Mouse (Mus musculus): ENCODE results near the gene Lsp1. TPM values are rescaled to one million over a fixed set of nuclear protein-coding genes. Genes with fewer than 3 reads are reported as not detected.

Lsp1 gene
- total RNA-seq, 2 experiments from 2014 or later = 2.6 to 3.1 TPM

DNA sequence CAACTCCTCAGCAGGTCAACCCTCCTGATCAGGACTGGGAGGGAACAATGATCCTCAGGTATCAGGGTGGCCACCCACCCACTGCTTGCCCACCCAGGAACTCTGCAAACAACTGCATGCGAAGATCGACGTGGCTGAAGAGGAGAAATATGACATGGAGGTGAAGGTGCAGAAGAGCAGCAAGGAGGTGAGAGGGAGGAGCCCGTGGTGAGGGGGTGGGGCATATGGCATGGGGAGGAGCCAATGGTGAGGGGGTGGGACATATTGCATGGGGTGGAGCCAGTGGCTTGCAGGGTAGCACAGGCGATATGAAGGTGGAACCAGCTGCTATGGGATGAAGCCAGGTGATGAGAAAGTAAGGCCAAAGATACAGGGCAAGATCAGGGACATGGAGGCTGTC lies 17.1 kb upstream of the Lsp1 start:
- no peak for DNase-seq (ENCODE audit: low spot score in 2 of 2)

DNA sequence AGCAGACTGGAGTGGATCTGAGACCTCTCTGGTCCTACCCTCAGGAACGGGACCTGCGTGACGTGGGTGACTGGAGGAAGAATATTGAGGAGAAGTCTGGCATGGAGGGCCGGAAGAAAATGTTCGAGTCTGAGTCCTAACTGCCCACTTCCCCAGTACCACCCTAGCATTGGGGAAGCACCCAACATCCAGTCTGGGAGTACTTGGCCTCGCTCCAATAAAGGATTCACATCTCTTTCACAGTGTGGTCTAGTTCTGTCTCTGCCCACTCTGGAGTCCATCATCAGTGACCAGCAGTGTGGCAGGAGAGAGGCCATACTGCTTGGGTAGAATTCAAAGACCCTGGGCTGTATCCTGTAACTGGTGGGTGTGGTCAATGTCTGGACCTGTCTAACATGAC lies 16.4 kb upstream of the Lsp1 start:
- no peak for DNase-seq (ENCODE audit: low spot score in 2 of 2)

- DNase-seq (ENCODE audit: low spot score in 2 of 2) = no peak
Measured at GRCm38 (mm10) chr7:142445324-142445723, 15.3 kb upstream of the Lsp1 start.

DNA sequence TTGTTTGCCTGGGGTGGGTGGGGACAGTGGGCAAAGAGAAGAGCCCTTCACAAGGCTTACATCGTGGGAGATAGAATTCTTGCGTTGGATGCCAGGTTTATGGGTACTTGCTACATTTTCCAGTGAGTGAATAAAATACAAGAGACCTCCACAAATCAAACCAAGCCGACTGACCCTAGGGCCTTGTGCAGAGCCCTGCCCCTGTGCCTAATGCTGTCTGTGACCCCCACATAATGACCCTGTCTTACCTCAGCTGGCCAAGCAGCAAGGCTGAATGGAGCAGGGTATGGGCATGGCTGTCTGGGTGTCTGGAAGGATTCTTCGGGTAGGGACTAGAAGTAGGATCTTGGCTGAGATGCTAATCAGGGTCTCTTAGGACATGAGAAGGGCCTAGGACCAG lies 14.3 kb upstream of the Lsp1 start:
- no peak for DNase-seq (ENCODE audit: low spot score in 2 of 2)

DNA sequence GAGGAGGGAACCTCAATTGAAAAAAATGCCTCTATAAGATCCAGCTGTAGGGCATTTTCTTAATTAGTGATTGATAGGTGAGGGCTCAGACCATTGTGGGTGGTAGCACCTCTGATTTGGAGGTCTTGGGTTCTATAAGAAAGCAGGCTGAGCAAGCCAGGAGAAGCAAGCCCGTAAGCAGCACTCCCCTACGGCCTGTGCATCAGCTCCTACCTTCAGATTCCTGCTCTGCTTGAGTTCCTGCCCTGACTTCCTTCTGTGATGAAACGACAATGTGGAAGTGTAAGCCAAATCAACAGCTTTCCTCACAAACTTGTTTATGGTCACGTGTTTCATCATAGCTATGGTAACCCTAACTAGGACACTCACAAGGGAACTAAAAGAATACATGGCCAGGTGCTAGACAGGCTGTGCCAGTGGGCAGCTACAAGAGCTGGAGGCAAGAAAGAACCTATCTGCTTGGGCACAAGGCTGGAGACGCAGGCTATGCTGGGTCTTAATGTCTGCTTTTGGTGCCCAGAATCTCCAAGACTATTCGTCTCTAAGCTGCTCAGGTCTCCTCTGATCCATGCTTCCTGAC lies 11.5 kb upstream of the Lsp1 start:
- DNase-seq (ENCODE audit: low spot score in 2 of 2) = no peak

GRCm38 (mm10) chr7:142454706-142455105 lies 5.9 kb upstream of the Lsp1 start:
- DNase-seq (ENCODE audit: low spot score in 2 of 2) = no peak

DNA sequence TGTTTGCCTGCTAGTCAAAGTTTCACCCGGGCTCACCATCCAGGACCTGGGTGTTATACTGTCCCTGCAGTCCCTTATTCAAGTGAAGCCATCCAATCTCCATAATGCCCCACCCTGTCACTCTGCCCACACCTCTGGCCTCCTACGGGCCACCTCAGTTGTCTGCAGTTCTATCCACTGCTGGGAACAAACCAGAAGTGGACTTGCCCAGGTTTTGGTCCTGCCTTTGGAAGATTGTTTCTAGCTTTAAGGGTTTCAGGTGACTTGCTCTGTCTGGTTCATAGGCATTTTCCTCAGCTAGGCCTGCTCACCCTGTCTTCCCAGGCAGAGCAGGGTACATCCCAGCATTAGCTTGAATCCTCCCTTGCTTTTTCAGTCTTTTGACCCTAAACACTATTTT lies 5.4 kb upstream of the Lsp1 start:
- DNase-seq (ENCODE audit: low spot score in 2 of 2) = no peak

- DNase-seq (ENCODE audit: low spot score in 2 of 2) = no peak
Measured at GRCm38 (mm10) chr7:142456806-142457205, 3.8 kb upstream of the Lsp1 start.

GRCm38 (mm10) chr7:142457227-142457811 lies 3.3 kb upstream of the Lsp1 start:
- peak; percentile 20 to 51 for DNase-seq (ENCODE audit: low spot score in 2 of 2)

DNA sequence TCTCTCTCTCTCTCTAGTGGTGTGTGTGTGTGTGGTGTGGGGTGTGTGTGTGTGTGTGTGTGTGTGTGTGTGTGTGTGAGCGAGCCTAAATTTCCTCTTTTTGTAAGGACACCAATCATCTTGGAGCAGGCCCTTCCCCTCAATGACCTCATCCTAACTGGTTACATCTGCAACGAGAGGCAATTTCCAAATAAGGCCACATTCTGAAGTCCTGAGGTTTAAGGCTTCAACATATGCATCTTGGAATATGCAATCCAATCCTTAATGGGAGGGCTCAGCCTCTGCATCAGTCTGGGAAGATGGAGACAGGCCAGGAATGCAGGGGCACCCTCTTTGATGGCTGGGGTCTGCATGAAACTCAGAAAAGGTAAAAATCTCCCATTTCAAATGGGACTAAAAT lies 2.6 kb upstream of the Lsp1 start:
- DNase-seq (ENCODE audit: low spot score in 2 of 2) = no peak

- no peak for DNase-seq (ENCODE audit: low spot score in 2 of 2)
Measured at GRCm38 (mm10) chr7:142458676-142459298, 1.8 kb upstream of the Lsp1 start.

DNA sequence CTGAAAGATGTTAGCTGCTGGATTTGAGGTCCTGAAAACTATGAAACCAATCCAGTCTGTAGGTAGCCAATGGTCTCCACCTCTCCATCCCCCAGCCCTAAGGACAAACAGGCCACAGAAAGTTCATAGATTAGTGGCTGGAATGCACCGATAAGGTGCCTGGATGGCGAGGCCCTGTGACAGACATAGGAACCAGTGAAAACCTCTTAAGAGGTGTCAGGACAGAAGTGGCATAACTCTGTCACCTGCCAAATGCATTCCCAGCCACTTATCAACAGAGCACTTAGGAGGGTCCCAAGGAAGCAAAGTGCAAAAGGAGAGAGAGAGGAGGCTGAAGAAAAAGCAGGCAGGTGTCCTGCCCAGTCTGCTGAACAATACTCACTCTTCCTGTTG lies 1.3 kb upstream of the Lsp1 start:
- no peak for DNase-seq (ENCODE audit: low spot score in 2 of 2)

- no peak for DNase-seq (ENCODE audit: low spot score in 2 of 2)
Measured at GRCm38 (mm10) chr7:142461446-142461845, 837 bp downstream of the Lsp1 start.

- DNase-seq (ENCODE audit: low spot score in 2 of 2) = no peak
Measured at GRCm38 (mm10) chr7:142462190-142462589, 1.6 kb downstream of the Lsp1 start.

DNA sequence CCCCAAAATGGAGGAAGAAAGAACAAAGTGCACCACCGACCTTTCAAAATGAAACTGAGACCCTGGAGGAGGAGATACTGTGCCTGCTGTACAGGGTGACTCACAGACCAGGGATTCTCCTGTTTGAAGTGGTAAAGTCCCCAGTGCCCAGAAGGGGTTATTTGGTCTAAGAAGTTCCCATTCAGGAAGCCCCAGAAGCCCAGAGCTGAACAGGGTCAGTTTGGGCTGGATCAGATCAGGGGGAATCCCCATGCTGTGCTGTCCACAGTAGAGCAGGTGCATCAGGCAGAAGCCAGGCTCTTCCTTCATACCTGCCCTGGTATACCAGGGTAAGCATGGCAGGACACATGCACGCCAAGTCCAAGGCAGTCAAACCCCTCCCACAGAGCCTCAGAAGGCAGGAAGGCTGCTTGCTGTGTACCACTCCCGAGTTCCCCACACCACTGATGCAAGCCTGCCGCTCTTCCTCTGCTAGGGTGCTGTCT lies 2.0 kb downstream of the Lsp1 start:
- DNase-seq (ENCODE audit: low spot score in 2 of 2) = no peak

DNA sequence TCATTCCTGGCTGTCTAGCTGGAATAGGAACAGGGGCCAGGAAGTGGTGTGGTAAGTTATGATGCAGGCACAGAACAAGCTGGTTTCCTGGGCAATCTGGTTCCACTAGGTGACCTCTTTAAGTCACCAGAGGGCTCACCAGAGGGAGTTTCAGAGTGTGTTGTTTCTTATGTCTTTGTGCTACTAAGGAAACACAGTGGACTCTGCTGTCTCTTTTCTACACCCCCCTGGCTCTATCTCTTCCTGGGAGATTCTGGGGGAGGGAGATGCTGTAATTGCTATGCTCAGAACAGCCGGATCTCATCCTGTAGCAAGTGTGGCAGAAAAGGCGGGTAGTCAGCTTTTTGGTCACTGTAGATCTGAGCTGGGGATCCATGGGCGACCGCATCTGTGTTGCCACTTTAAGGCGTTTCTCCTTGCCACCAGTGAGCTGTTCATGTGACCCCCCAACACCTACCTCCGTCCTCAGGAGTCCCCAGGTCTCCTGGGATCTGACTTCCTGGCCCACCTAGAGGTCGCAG lies 9.6 kb downstream of the Lsp1 start:
- DNase-seq (ENCODE audit: low spot score in 2 of 2) = no peak

GRCm38 (mm10) chr7:142470808-142471413 lies 10.3 kb downstream of the Lsp1 start:
- DNase-seq (ENCODE audit: low spot score in 2 of 2) = no peak

DNA sequence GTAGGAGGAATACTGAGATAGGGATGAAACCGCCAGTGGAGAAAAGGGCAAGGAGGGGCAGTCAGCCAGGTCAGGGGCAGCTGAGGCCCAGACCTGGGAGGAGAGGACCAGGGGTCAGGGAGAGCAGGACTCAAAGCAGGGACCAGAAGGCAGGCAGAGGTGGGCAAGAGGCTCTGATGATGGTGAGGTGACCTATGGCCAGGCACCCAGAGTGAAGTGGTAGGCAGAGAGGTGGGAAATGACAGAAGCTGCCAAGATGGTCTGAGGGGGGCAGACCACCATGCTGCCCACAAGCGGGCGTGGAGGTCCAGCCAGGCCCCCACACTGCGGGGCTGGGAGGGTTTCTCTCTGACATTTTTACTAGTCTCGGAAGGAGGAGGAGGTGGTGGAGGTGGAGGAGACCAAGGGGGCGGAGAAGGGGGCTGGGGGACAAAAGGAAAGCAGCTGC lies 10.8 kb downstream of the Lsp1 start:
- no peak for DNase-seq (ENCODE audit: low spot score in 2 of 2)

DNA sequence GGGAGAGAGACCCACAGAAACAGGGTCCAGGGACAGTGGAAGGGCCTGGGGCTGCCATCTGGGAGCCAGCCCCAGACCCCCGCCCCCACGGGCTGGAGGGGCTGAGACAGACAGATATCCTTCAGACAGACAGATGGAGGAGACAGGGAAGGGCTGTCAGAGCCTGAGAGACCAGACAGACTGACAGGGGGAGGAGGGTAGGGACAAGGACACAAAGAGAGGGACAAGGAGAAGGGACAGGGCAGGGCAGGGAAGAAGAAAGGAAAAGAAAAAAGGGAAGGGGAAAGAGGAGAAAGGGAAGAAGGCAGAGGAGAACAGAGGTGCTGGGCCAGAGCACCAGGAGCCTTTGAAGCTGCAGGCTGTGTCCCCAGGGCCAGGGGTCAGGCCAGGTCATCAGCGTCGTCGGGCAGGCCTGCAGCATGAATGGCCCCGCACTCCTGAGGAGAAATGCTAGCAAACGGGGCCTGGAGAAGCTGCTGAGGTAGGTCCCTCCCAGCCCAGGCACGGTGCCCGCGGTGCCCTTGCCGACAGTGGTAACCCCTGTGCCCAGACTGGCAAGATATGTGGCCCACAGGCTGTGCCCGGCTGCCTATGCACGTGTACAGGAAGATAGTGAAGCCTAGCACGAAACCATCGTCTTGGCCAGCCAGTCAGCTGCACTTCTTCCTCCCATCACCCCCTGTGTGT lies 11.4 kb downstream of the Lsp1 start:
- no peak for DNase-seq (ENCODE audit: low spot score in 2 of 2)

DNA sequence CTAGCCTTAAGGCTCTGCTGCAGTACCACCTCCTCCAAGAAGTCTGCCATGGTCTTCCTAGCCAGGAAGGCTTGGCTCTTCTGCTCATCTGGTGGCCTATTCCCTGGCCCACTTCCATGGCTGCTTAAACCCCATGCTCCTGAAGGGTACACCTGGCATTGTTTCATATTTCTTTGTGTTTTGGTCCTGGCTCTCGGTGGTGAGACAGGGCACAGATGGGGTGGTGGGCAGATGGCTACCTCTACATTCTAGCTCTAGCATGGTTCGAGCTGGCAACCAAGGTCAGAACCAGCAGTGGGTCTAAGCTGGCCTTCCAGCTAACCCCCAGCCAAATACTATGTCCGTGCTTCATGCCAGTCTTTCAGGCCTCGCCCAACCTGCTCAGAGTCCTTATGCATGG lies 12.3 kb downstream of the Lsp1 start:
- no peak for DNase-seq (ENCODE audit: low spot score in 2 of 2)

DNA sequence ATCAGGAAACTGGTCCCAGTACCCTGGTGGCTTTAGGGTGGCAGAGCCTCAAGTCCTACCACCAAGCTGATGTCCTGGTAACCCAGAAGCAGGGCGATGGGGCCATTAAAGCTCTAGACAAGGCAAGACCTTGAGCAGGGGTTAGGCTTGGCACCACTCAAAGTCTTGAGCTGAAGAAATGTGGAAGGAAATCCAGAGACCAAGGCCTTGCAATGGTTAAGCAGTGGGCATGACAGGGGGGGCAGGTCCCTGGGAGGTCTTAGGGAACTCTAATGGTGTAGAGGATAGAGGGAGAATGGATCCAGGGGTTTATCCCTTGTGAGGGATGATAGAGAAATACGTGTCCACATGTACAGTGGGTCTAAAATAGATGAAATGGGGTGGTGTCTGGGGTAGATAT lies 12.9 kb downstream of the Lsp1 start:
- DNase-seq (ENCODE audit: low spot score in 2 of 2) = no peak

- no peak for DNase-seq (ENCODE audit: low spot score in 2 of 2)
Measured at GRCm38 (mm10) chr7:142474799-142475198, 14.2 kb downstream of the Lsp1 start.

All from layer of hippocampus, adult 18-20 months (tissue).